Mouse (Mus musculus) heart, embryonic 14.5 days (tissue): ENCODE data around the gene Strada. TPM values are rescaled to one million over a fixed set of nuclear protein-coding genes. Genes with fewer than 3 reads are reported as not detected.

Experiments
- ATAC-seq: fragments of 200-750 bp; cut with Nextera tagmentation; 2 replicates; pipeline ENCODE4 v1.8.0; 2017; ENCODE audit warnings: low read depth, moderate TSS enrichment; ENCODE audit not compliant: insufficient number of reproducible peaks, insufficient read depth, low FRiP score
- H3K27ac ChIP-seq, 2 experiments: fragments of 200-500 bp in 1 of 2; fragments of 300-500 bp in 1 of 2; sonication (generic) in 1 of 2; replicated peaks in 1 of 2; 2 replicates each; pipeline ENCODE4 v1.5.1; 2012 to 2014; ENCODE audit warnings: low read depth in 2 of 2, low read length in 2 of 2, control low read depth in 1 of 2, mild to moderate bottlenecking in 1 of 2, mixed read lengths in 1 of 2; ENCODE audit not compliant: control insufficient read depth in 1 of 2, insufficient read depth in 1 of 2
- H3K27me3 ChIP-seq: fragments of 300-500 bp; sonication (generic); 2 replicates; pipeline ENCODE4 v1.6.1; 2014; ENCODE audit warnings: mild to moderate bottlenecking, low read length, control low read depth; ENCODE audit not compliant: control insufficient read depth, insufficient read depth
- H3K36me3 ChIP-seq: fragments of 300-500 bp; sonication (generic); 2 replicates; pipeline ENCODE4 v1.6.1; 2014; ENCODE audit warnings: mild to moderate bottlenecking, control low read depth, low read length, mixed read lengths; ENCODE audit not compliant: control insufficient read depth, insufficient read depth
- H3K4me1 ChIP-seq, 2 experiments: fragments of 200-500 bp in 1 of 2; fragments of 300-500 bp in 1 of 2; sonication (generic) in 1 of 2; 2 replicates each; pipeline ENCODE4 v1.6.1; 2012 to 2014; ENCODE audit warnings: low read length in 2 of 2, control low read depth in 1 of 2, mixed read lengths in 1 of 2; ENCODE audit not compliant: control insufficient read depth in 2 of 2, insufficient read depth in 2 of 2
- H3K4me2 ChIP-seq: fragments of 300-500 bp; sonication (generic); 2 replicates; pipeline ENCODE4 v1.6.1; 2014; ENCODE audit warnings: mild to moderate bottlenecking, low read length
- H3K4me3 ChIP-seq, 2 experiments: fragments of 200-500 bp in 1 of 2; fragments of 300-500 bp in 1 of 2; sonication (generic) in 1 of 2; 2 replicates each; pipeline ENCODE4 v1.5.1; 2012 to 2014; ENCODE audit warnings: low read length in 2 of 2, mild to moderate bottlenecking in 2 of 2, control low read depth in 1 of 2, low read depth in 1 of 2, moderate library complexity in 1 of 2; ENCODE audit not compliant: control insufficient read depth in 1 of 2, insufficient read depth in 1 of 2
- H3K9ac ChIP-seq: fragments of 300-500 bp; sonication (generic); 2 replicates; pipeline ENCODE4 v1.6.1; 2014; ENCODE audit warnings: mild to moderate bottlenecking, low read length
- H3K9me3 ChIP-seq: fragments of 300-500 bp; sonication (generic); 2 replicates; pipeline ENCODE4 v1.6.1; 2016; ENCODE audit warnings: low read length, control low read depth; ENCODE audit not compliant: control insufficient read depth
- WGBS: fragments of 180-500 bp; shearing (Covaris S2); extraction: QIAGEN DNeasy Blood & Tissue Kit; methylation state at CpG from one replicate; pipeline ENCODE4 v1.1.7; 2014; 5-methylcytosine and 5-hydroxymethylcytosine counted together
- polyA plus RNA-seq: library from polyadenylated mRNA; unstranded; fragments of >200 nt; fragmentation: Nextera tagmentation; extraction: Ambion mirVana; gene quantifications from 2 replicates; pipeline ENCODE4 v1.2.1, GENCODE M21; 2014

The Strada gene
- polyA plus RNA-seq, 1 experiment from 2014 or later = 21.8 TPM

DNA sequence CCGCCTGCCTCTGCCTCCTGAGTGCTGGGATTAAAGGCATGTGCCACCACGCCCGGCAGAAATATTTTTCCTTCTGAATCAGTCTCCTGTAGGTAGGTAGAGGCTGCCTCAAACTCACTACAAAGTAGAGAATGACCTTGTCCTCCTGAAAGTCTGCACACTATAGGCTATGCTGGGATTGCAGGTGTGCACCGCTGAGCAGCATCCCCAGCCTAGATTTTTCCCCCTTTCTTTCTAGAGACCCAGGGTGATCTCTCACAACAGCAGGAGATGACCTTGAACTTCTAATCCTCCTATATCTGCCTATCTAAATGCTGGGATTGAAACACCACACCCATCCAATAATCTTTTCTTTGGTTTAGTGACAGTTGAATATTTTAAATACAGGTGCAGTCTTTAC is 14.6 kb downstream of the Strada start:
- Histone ChIP-seq H3K36me3 (peaks cover 23% of the 10 kb centered on the region), H3K9ac (no peak overlapping the region), H3K4me1 (peaks cover 0 to 2% of the 10 kb centered on the region in 2 experiments; a peak in 2 of 4 replicates), H3K4me2 (no peak overlapping the region), H3K27me3 (no peaks in the 10 kb centered on the region), H3K27ac (no peak overlapping the region), H3K9me3 (no peaks in the 10 kb centered on the region), H3K4me3 (no peak overlapping the region)
- 91% methylated on average over 4 of the region's 4 CpGs for WGBS
- no peak for ATAC-seq

DNA sequence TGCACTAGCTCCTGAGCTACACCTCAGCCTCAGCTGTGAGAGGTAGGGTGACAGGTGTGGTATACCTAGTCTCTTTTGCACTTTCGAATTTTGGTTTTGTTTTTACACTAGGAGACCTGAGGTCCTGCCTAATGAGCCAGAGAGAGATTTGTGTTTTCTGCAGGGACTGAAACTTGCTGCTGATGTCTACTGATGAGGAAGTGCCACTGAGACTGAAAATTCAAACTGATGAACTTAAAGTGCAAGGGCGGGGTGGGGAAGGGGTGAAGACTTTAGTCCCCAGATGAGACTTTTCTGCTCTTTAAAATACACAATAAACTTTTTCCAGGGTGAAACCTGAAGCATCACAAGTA is 21.5 kb downstream of the Strada start:
- Histone ChIP-seq H3K9ac (no peak overlapping the region), H3K27ac (no peak overlapping the region)
- ATAC-seq = no peak

DNA sequence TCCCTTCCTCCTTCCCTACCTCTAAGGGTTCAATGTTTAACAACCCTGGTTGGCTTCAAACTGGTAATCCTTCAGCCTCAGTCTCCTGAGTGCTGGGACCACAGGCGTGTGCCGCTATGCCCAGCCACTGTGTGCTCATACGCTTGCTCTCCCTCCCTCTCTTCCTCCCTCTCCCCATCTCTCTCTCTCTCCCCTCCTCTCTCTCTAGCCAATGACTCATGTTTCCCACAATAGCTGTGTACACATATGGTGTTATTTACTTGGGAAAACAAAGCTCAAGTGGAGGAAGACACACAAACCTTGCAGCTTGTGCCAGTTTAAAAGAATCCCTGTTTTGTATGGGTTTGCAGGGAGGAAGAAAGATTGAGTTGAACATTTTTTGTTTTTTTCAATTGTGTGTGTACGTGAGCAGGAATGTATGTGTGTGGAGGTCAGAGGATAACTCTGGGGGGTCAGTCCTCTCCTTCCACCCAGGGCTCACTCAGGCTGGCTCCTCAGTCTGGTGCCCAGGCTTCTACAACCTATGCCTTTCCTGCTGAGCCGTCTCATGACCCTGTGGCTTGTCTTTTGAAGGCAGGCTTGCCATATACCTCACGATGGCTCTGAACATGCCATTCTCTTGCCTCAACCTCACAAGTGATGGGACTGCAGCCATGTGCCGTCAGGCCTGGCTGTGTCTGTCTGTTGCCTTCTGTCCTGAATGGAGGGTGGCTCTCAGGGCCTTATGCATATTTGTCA is 22.1 kb downstream of the Strada start:
- Histone ChIP-seq H3K9ac (no peak overlapping the region), H3K27ac (no peak overlapping the region), H3K4me2 (no peak overlapping the region), H3K9me3 (no peaks in the 10 kb centered on the region), H3K36me3 (peaks cover 23% of the 10 kb centered on the region; the same call in 1 of the 2 replicates), H3K4me1 (peaks cover 0 to 6% of the 10 kb centered on the region in 2 experiments; a peak in 1 of 4 replicates), H3K4me3 (no peak overlapping the region), H3K27me3 (no peaks in the 10 kb centered on the region)
- WGBS = 66% methylated on average over 7 of the region's 7 CpGs
- ATAC-seq = no peak

More for the DNA sequence above, 21.5 kb downstream of the Strada start:
- Histone ChIP-seq H3K9me3 (no peaks in the 10 kb centered on the region), H3K36me3 (peaks cover 23% of the 10 kb centered on the region; the same call in 1 of the 2 replicates), H3K4me1 (peaks cover 0 to 6% of the 10 kb centered on the region in 2 experiments; a peak in 1 of 4 replicates), H3K4me2 (no peak overlapping the region), H3K4me3 (no peak overlapping the region), H3K27me3 (no peaks in the 10 kb centered on the region)
- WGBS = 81% methylated on average over 2 of the region's 2 CpGs

DNA sequence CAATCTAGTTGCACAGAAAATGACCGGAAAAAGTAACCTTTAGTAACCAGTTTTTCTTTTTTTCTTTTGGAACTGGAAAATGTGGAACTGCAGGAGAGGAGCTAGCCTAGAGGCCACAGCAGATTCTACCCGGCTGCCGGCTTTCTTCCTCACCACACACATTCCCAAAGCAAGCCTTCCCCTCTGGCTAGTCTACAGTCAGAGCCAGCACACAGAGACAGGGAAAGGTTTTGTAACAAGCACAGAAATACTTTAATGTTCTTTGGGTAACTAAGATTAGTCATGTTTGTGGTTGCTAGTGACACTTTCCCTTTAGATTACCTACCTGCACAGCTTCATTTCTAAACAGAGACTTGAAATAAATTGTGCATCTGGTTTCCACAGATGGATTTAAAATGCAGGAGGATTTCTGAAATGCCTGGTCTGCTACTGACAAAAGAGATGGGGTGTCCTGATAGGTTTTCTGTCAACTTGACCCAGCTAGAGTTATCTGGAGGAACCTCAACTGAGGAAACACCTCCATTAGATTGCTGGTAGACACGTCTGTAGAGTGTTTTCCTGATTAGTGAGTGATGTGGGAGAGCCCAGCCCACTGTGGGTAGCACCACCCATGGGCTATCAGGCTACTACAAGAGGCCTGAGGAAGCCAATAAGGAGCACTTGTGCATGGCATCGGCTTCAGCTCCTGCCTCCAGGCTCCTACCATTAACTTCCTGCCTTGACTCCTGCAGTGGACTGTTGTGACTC is 23.8 kb downstream of the Strada start:
- 68% methylated on average over 5 of the region's 5 CpGs for WGBS
- Histone ChIP-seq H3K36me3 (peaks cover 18% of the 10 kb centered on the region; the same call in 1 of the 2 replicates), H3K4me1 (peaks cover 0 to 6% of the 10 kb centered on the region in 2 experiments; a peak in 1 of 4 replicates)

DNA sequence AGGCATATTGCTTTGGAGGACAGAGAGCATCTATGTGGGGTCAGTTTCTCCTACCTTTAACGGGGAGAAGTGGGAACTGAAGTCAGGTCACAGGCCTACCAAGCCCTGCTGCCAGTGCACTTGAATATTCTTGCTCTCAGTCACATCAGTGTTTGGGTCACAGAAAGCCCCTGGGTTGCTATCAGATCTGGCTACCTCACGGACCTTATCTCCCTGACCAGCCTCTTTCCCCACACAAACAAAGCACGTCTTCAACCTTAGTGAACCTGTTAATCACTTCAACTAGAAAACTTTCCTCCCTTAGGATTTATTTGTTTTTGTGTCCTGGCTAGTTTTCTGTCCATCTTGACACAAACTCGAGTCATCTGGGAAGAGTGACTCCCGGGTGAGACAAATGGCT is 25.6 kb downstream of the Strada start:
- no peak overlapping the region for H3K27ac ChIP-seq
- H3K36me3 ChIP-seq = peaks cover 14% of the 10 kb centered on the region; the same call in 1 of the 2 replicates
- no peak overlapping the region for H3K4me2 ChIP-seq
- H3K9ac ChIP-seq = no peak overlapping the region
- peaks cover 0 to 6% of the 10 kb centered on the region in 2 experiments; a peak in 1 of 4 replicates for H3K4me1 ChIP-seq
- no peaks in the 10 kb centered on the region for H3K27me3 ChIP-seq
- no peak for ATAC-seq
- 53% methylated on average over 5 of the region's 5 CpGs for WGBS
- no peaks in the 10 kb centered on the region for H3K9me3 ChIP-seq
- no peak overlapping the region for H3K4me3 ChIP-seq

More for the DNA sequence above, 23.8 kb downstream of the Strada start:
- H3K27me3 ChIP-seq = no peaks in the 10 kb centered on the region
- ATAC-seq = no peak
- H3K9me3 ChIP-seq = no peaks in the 10 kb centered on the region
- H3K27ac ChIP-seq = no peak overlapping the region
- H3K4me2 ChIP-seq = no peak overlapping the region
- no peak overlapping the region for H3K9ac ChIP-seq
- H3K4me3 ChIP-seq = no peak overlapping the region

DNA sequence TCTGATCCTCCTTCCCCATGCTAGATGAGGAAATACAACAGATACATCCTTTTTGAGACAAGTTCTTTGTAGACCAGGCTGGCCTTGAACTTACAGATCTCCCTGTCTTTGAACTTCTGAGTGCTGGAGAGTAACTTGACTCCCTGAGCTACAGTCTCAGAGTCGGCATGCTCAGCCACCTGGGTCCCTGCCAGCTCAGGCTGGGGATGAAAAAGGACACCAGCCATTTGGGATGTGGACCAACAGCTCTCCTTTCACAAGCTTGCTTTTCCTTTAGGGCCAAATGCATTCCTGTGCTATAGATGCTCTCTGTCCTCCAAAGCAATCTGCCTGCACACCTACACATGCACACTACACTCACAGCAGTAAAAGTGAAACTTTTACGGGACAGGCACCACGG is 26.9 kb downstream of the Strada start:
- H3K4me1 ChIP-seq = peaks cover 0 to 5% of the 10 kb centered on the region in 2 experiments; a peak in 1 of 4 replicates
- no peak overlapping the region for H3K4me3 ChIP-seq
- no peaks in the 10 kb centered on the region for H3K9me3 ChIP-seq
- no peak overlapping the region for H3K9ac ChIP-seq
- 61% methylated on average over 3 of the region's 3 CpGs for WGBS
- no peak overlapping the region for H3K27ac ChIP-seq
- H3K27me3 ChIP-seq = no peaks in the 10 kb centered on the region
- H3K36me3 ChIP-seq = peaks cover 11% of the 10 kb centered on the region
- no peak overlapping the region for H3K4me2 ChIP-seq
- ATAC-seq = no peak

- Histone ChIP-seq H3K9me3 (no peaks in the 10 kb centered on the region), H3K27me3 (no peaks in the 10 kb centered on the region), H3K4me2 (no peak overlapping the region), H3K9ac (no peak overlapping the region), H3K27ac (no peak overlapping the region), H3K4me1 (no peaks in the 10 kb centered on the region), H3K36me3 (peaks cover 19% of the 10 kb centered on the region), H3K4me3 (no peak overlapping the region)
- no peak for ATAC-seq
- WGBS = 81% methylated on average over 5 of the region's 5 CpGs
These were observed 27.6 kb downstream of the Strada start for GRCm38 (mm10) chr11:106174372-106174771.
